Mouse (Mus musculus) thymus, adult 18-20 months (tissue): Measurements from ENCODE around the gene Olfr284.

ENCODE experiments used
- DNase-seq, 2 experiments: peaks; one replicate each; pipeline ENCODE4 v3.0.0; 2022; ENCODE audit warnings: mixed read lengths in 2 of 2

Gene Olfr284

GRCm38 (mm10) chr15:98340887-98341286 lies at the start of gene Olfr284:
Olfr284 (minus strand) TSS chr15:98340987.
- no peak for DNase-seq

GRCm38 (mm10) chr15:98389796-98390195 lies 49.0 kb upstream of the Olfr284 start:
- peak; percentile 10 to 12 for DNase-seq

GRCm38 (mm10) chr15:98387621-98388020 lies 46.8 kb upstream of the Olfr284 start:
- DNase-seq: no peak

- DNase-seq: no peak
Measured at GRCm38 (mm10) chr15:98380846-98381245, 40.1 kb upstream of the Olfr284 start, which contains the start of gene Olfr283. Olfr283 (minus strand) TSS chr15:98380946.

GRCm38 (mm10) chr15:98378209-98378608 lies 37.4 kb upstream of the Olfr284 start:
- DNase-seq: no peak

- no peak for DNase-seq
Measured at GRCm38 (mm10) chr15:98317177-98317724, 23.5 kb downstream of the Olfr284 start, which contains the start of gene Olfr285. Olfr285 (minus strand) TSS chr15:98317353.

- DNase-seq: no peak
Measured at GRCm38 (mm10) chr15:98315703-98316102, 25.1 kb downstream of the Olfr284 start.

GRCm38 (mm10) chr15:98295628-98296551 lies 44.9 kb downstream of the Olfr284 start, which contains the start of gene Zfp641:
Zfp641 (minus strand) TSS chr15:98296161.
- no peak for DNase-seq

- no peak for DNase-seq
Measured at GRCm38 (mm10) chr15:98293651-98294050, 47.1 kb downstream of the Olfr284 start.
